Mouse (Mus musculus): ENCODE data around the gene Thoc2.
"Not testable (repeated sequence)": the region's sequence is repeated elsewhere in the genome, so short reads cannot be mapped to it uniquely, and the experiment has no call there.

GRCm38 (mm10) chrX:41931821-41932220 lies 11.3 kb upstream of the Thoc2 start:
- TF ChIP-seq ETS1 (IDR thresholded peaks at IDR 0.05; ENCODE audit: low read depth, low read length); MAFK (IDR thresholded peaks at IDR 0.05; ENCODE audit: borderline replicate concordance, low read depth, low read length); CTCF (IDR thresholded peaks at IDR 0.05 in 2 of 3, conservative IDR thresholded peaks at IDR 0.05 in 1 of 3; ENCODE audit: control insufficient read depth in 1 of 3, insufficient read depth in 1 of 3, low read depth in 2 of 3, low read length in 3 of 3, poor library complexity in 1 of 3, severe bottlenecking in 1 of 3); POLR2A (IDR thresholded peaks at IDR 0.05; ENCODE audit: control insufficient read depth in 1 of 2, insufficient read depth in 1 of 2, low read depth in 1 of 2, low read length in 2 of 2, poor library complexity in 1 of 2); HCFC1 (IDR thresholded peaks at IDR 0.05; ENCODE audit: low read depth, low read length); ELF1 (IDR thresholded peaks at IDR 0.05; ENCODE audit: low read depth, low read length); GATA1 (IDR thresholded peaks at IDR 0.05; ENCODE audit: low read depth, low read length); ZMIZ1 (IDR thresholded peaks at IDR 0.05; ENCODE audit: low read depth, low read length); CHD2 (IDR thresholded peaks at IDR 0.05; ENCODE audit: low read length); USF1 (IDR thresholded peaks at IDR 0.05; ENCODE audit: low read depth, low read length); MAX (IDR thresholded peaks at IDR 0.05; ENCODE audit: low read length): not testable (repeated sequence)

Measured in MEL (cell line).